Mouse (Mus musculus) stomach, embryonic 14.5 days (tissue): ENCODE data around the gene Ralb. TPM values are rescaled to one million over a fixed set of nuclear protein-coding genes. Genes with fewer than 3 reads are reported as not detected.

ENCODE experiments used
- ATAC-seq: fragments of 200-750 bp; cut with Nextera tagmentation; 2 replicates; pipeline ENCODE4 v1.8.0; 2017; ENCODE audit warnings: low read depth, moderate TSS enrichment; ENCODE audit not compliant: insufficient number of reproducible peaks, insufficient read depth, low FRiP score
- H3K27ac ChIP-seq: fragments of 300-500 bp; sonication (generic); 2 replicates; pipeline ENCODE4 v1.5.1; 2014; ENCODE audit warnings: mild to moderate bottlenecking, low read length, moderate library complexity, mixed read lengths
- H3K27me3 ChIP-seq: fragments of 300-500 bp; sonication (generic); 2 replicates; pipeline ENCODE4 v1.6.1; 2014; ENCODE audit warnings: low read length, control low read depth, mixed read lengths; ENCODE audit not compliant: control insufficient read depth, insufficient read depth
- H3K36me3 ChIP-seq: fragments of 300-500 bp; sonication (generic); 2 replicates; pipeline ENCODE4 v1.6.1; 2014; ENCODE audit warnings: mild to moderate bottlenecking, control low read depth, low read length, moderate library complexity, mixed read lengths; ENCODE audit not compliant: control insufficient read depth, insufficient read depth
- H3K4me1 ChIP-seq: fragments of 300-500 bp; sonication (generic); 2 replicates; pipeline ENCODE4 v1.6.1; 2014; ENCODE audit warnings: low read length, control low read depth, mixed read lengths; ENCODE audit not compliant: control insufficient read depth, insufficient read depth
- H3K4me2 ChIP-seq: fragments of 300-500 bp; sonication (generic); replicated peaks from 2 replicates; pipeline ENCODE4 v1.6.1; 2014; ENCODE audit warnings: low read depth, low read length, control low read depth
- H3K4me3 ChIP-seq: fragments of 300-500 bp; sonication (generic); 2 replicates; pipeline ENCODE4 v1.5.1; 2014; ENCODE audit warnings: low read depth, low read length, control low read depth
- H3K9ac ChIP-seq: fragments of 300-500 bp; sonication (generic); replicated peaks from 2 replicates; pipeline ENCODE4 v1.6.1; 2014; ENCODE audit warnings: low read depth, mild to moderate bottlenecking, control low read depth, low read length, moderate library complexity, mixed read lengths
- H3K9me3 ChIP-seq: fragments of 300-500 bp; sonication (generic); 2 replicates; pipeline ENCODE4 v1.6.1; 2016; ENCODE audit warnings: low read depth, low read length, control low read depth; ENCODE audit not compliant: control insufficient read depth
- WGBS: fragments of 180-500 bp; shearing (Covaris S2); extraction: QIAGEN DNeasy Blood & Tissue Kit; methylation state at CpG from one replicate; pipeline ENCODE4 v1.1.7; 2014; 5-methylcytosine and 5-hydroxymethylcytosine counted together
- polyA plus RNA-seq: library from polyadenylated mRNA; unstranded; fragments of >200 nt; fragmentation: Nextera tagmentation; extraction: Ambion mirVana; gene quantifications from 2 replicates; pipeline ENCODE4 v1.2.1, GENCODE M21; 2014

Gene Ralb
- polyA plus RNA-seq, 1 experiment from 2014 or later = 103 TPM

GRCm38 (mm10) chr1:119450651-119451345, 53.8 kb downstream of the Ralb start:
- ATAC-seq = no peak
- 85% methylated on average over 10 of the region's 10 CpGs for WGBS
- no peaks in the 10 kb centered on the region for H3K4me1 ChIP-seq
- no peaks in the 10 kb centered on the region for H3K27me3 ChIP-seq
- H3K4me3 ChIP-seq = no peak overlapping the region
- no peak overlapping the region for H3K4me2 ChIP-seq
- H3K36me3 ChIP-seq = no peaks in the 10 kb centered on the region
- H3K27ac ChIP-seq = no peak overlapping the region
- H3K9me3 ChIP-seq = no peaks in the 10 kb centered on the region
- H3K9ac ChIP-seq = no peak overlapping the region

- no peaks in the 10 kb centered on the region for H3K9me3 ChIP-seq
- no peaks in the 10 kb centered on the region for H3K27me3 ChIP-seq
- H3K4me1 ChIP-seq = no peaks in the 10 kb centered on the region
- H3K36me3 ChIP-seq = no peaks in the 10 kb centered on the region
- no peak overlapping the region for H3K27ac ChIP-seq
- no peak overlapping the region for H3K4me3 ChIP-seq
- WGBS = 69% methylated on average over 10 of the region's 10 CpGs
- H3K4me2 ChIP-seq = no peak overlapping the region
- H3K9ac ChIP-seq = no peak overlapping the region
- ATAC-seq = no peak
Measured at GRCm38 (mm10) chr1:119446753-119447283, 57.8 kb downstream of the Ralb start.

GRCm38 (mm10) chr1:119443591-119444350, 60.8 kb downstream of the Ralb start:
- 83% methylated on average over 21 of the region's 21 CpGs for WGBS
- ATAC-seq = no peak
- Histone ChIP-seq H3K4me3 (no peak overlapping the region), H3K9ac (no peak overlapping the region), H3K4me2 (no peak overlapping the region), H3K27me3 (no peaks in the 10 kb centered on the region), H3K36me3 (no peaks in the 10 kb centered on the region), H3K4me1 (no peaks in the 10 kb centered on the region), H3K9me3 (no peaks in the 10 kb centered on the region), H3K27ac (no peak overlapping the region)

- Histone ChIP-seq H3K4me2 (no peak overlapping the region), H3K36me3 (no peaks in the 10 kb centered on the region), H3K27me3 (no peaks in the 10 kb centered on the region), H3K4me3 (no peak overlapping the region), H3K27ac (no peak overlapping the region), H3K9ac (no peak overlapping the region), H3K9me3 (no peaks in the 10 kb centered on the region), H3K4me1 (no peaks in the 10 kb centered on the region)
- 83% methylated on average over 9 of the region's 9 CpGs for WGBS
- no peak for ATAC-seq
Measured at GRCm38 (mm10) chr1:119442901-119443300, 61.7 kb downstream of the Ralb start.

GRCm38 (mm10) chr1:119438105-119438637, 66.4 kb downstream of the Ralb start:
- Histone ChIP-seq H3K9ac (no peak overlapping the region), H3K27ac (no peak overlapping the region), H3K4me1 (no peaks in the 10 kb centered on the region), H3K9me3 (no peaks in the 10 kb centered on the region), H3K27me3 (no peaks in the 10 kb centered on the region), H3K4me2 (no peak overlapping the region), H3K36me3 (no peaks in the 10 kb centered on the region), H3K4me3 (no peak overlapping the region)
- no peak for ATAC-seq
- WGBS = 90% methylated on average over 9 of the region's 9 CpGs

- Histone ChIP-seq H3K4me2 (no peak overlapping the region), H3K4me1 (no peaks in the 10 kb centered on the region), H3K4me3 (no peak overlapping the region), H3K36me3 (no peaks in the 10 kb centered on the region), H3K9ac (no peak overlapping the region), H3K27ac (no peak overlapping the region), H3K9me3 (no peaks in the 10 kb centered on the region), H3K27me3 (no peaks in the 10 kb centered on the region)
- ATAC-seq = no peak
- 59% methylated on average over 6 of the region's 6 CpGs for WGBS
Measured at GRCm38 (mm10) chr1:119437401-119437800, 67.2 kb downstream of the Ralb start.

- no peak overlapping the region for H3K9ac ChIP-seq
- H3K27me3 ChIP-seq = peaks cover 23% of the 10 kb centered on the region
- no peak overlapping the region for H3K27ac ChIP-seq
- H3K4me1 ChIP-seq = peaks cover 11% of the 10 kb centered on the region; the same call in 1 of the 2 replicates
- H3K4me2 ChIP-seq = no peak overlapping the region
- ATAC-seq = no peak
- no peak overlapping the region for H3K4me3 ChIP-seq
- H3K9me3 ChIP-seq = no peaks in the 10 kb centered on the region
- no peaks in the 10 kb centered on the region for H3K36me3 ChIP-seq
- WGBS = 17% methylated on average over 6 of the region's 6 CpGs
Measured at GRCm38 (mm10) chr1:119424141-119424860, 80.3 kb downstream of the Ralb start.

- no peak overlapping the region for H3K9ac ChIP-seq
- no peak overlapping the region for H3K4me2 ChIP-seq
- no peaks in the 10 kb centered on the region for H3K9me3 ChIP-seq
- peaks cover 31% of the 10 kb centered on the region for H3K27me3 ChIP-seq
- H3K4me1 ChIP-seq = peaks cover 11% of the 10 kb centered on the region; the same call in 1 of the 2 replicates
- WGBS = 6% methylated on average over 14 of the region's 14 CpGs
- no peak overlapping the region for H3K27ac ChIP-seq
- ATAC-seq = no peak
- no peak overlapping the region for H3K4me3 ChIP-seq
- H3K36me3 ChIP-seq = no peaks in the 10 kb centered on the region
Measured at GRCm38 (mm10) chr1:119423510-119423909, 81.1 kb downstream of the Ralb start.
